Mouse (Mus musculus) hindbrain, embryonic 16.5 days (tissue): Measurements from ENCODE around the gene Rai2. TPM values are rescaled to one million over a fixed set of nuclear protein-coding genes. Genes with fewer than 3 reads are reported as not detected.

Experiments used
- ATAC-seq: fragments of 200-750 bp; cut with Nextera tagmentation; 2 replicates; pipeline ENCODE4 v1.8.0; 2017; ENCODE audit warnings: moderate TSS enrichment, moderate library complexity
- H3K27ac ChIP-seq: fragments of 300-500 bp; sonication (generic); 2 replicates; pipeline ENCODE4 v1.5.1; 2014; ENCODE audit warnings: low read depth, mild to moderate bottlenecking, control low read depth, low read length, moderate library complexity
- H3K27me3 ChIP-seq: fragments of 300-500 bp; sonication (generic); replicated peaks from 2 replicates; pipeline ENCODE4 v1.6.1; 2014; ENCODE audit warnings: low read length; ENCODE audit not compliant: control insufficient read depth, insufficient read depth
- H3K36me3 ChIP-seq: fragments of 300-500 bp; sonication (generic); 2 replicates; pipeline ENCODE4 v1.6.1; 2014; ENCODE audit warnings: mild to moderate bottlenecking, low read length, moderate library complexity, mixed read lengths; ENCODE audit not compliant: control insufficient read depth, insufficient read depth
- H3K4me1 ChIP-seq: fragments of 300-500 bp; sonication (generic); 2 replicates; pipeline ENCODE4 v1.6.1; 2014; ENCODE audit warnings: low read depth, low read length; ENCODE audit not compliant: control insufficient read depth, insufficient read depth
- H3K4me2 ChIP-seq: fragments of 300-500 bp; sonication (generic); 2 replicates; pipeline ENCODE4 v1.6.1; 2014; ENCODE audit warnings: mild to moderate bottlenecking, low read length, control low read depth, moderate library complexity
- H3K4me3 ChIP-seq: fragments of 300-500 bp; sonication (generic); 2 replicates; pipeline ENCODE4 v1.5.1; 2014; ENCODE audit warnings: mild to moderate bottlenecking, low read length, control low read depth, moderate library complexity
- H3K9ac ChIP-seq: fragments of 300-500 bp; sonication (generic); 2 replicates; pipeline ENCODE4 v1.6.1; 2014; ENCODE audit warnings: low read depth, mild to moderate bottlenecking, control low read depth, low read length, moderate library complexity
- H3K9me3 ChIP-seq: fragments of 300-500 bp; sonication (generic); 2 replicates; pipeline ENCODE4 v1.6.1; 2014; ENCODE audit warnings: mild to moderate bottlenecking, low read length, moderate library complexity; ENCODE audit not compliant: control insufficient read depth
- WGBS: fragments of 180-500 bp; shearing (Covaris S2); extraction: QIAGEN DNeasy Blood & Tissue Kit; methylation state at CpG from one replicate; pipeline ENCODE4 v1.1.7; 2014; 5-methylcytosine and 5-hydroxymethylcytosine counted together
- polyA plus RNA-seq: library from polyadenylated mRNA; unstranded; fragments of >200 nt; fragmentation: Nextera tagmentation; extraction: Ambion mirVana; gene quantifications from 2 replicates; pipeline ENCODE4 v1.2.1, GENCODE M21; 2015

Rai2 gene
- polyA plus RNA-seq, 1 experiment from 2014 or later = 16.4 TPM

- Histone ChIP-seq H3K9ac (no peak overlapping the region), H3K27ac (no peak overlapping the region), H3K9me3 (no peaks in the 10 kb centered on the region), H3K27me3 (peaks cover 6% of the 10 kb centered on the region; the same call in 1 of the 2 replicates), H3K4me3 (no peak overlapping the region), H3K4me1 (no peaks in the 10 kb centered on the region; the same call in 1 of the 2 replicates), H3K4me2 (no peak overlapping the region), H3K36me3 (no peaks in the 10 kb centered on the region)
- no peak for ATAC-seq
- 61% methylated on average over 4 of the region's 4 CpGs for WGBS
These were observed 11.6 kb downstream of the Rai2 start for GRCm38 (mm10) chrX:161728507-161728906.

- H3K36me3 ChIP-seq = no peaks in the 10 kb centered on the region
- no peak overlapping the region for H3K9ac ChIP-seq
- no peak overlapping the region for H3K27ac ChIP-seq
- no peak overlapping the region for H3K4me2 ChIP-seq
- ATAC-seq = 0 out of 2 replicates have a peak, but pooled peaks have one; percentile 4
- peaks cover 2% of the 10 kb centered on the region for H3K4me1 ChIP-seq
- H3K9me3 ChIP-seq = no peaks in the 10 kb centered on the region
- H3K4me3 ChIP-seq = no peak overlapping the region
- H3K27me3 ChIP-seq = peaks cover 6% of the 10 kb centered on the region; the same call in 1 of the 2 replicates
These were observed 13.2 kb downstream of the Rai2 start for GRCm38 (mm10) chrX:161730026-161730425.

- Histone ChIP-seq H3K4me3 (no peak overlapping the region), H3K36me3 (no peaks in the 10 kb centered on the region), H3K27ac (no peak overlapping the region), H3K9me3 (no peaks in the 10 kb centered on the region), H3K9ac (no peak overlapping the region), H3K4me1 (peaks cover 2% of the 10 kb centered on the region), H3K27me3 (peaks cover 4% of the 10 kb centered on the region; the same call in 1 of the 2 replicates), H3K4me2 (no peak overlapping the region)
- 63% methylated on average over 3 of the region's 3 CpGs for WGBS
- ATAC-seq = no peak
These were observed 15.0 kb downstream of the Rai2 start for GRCm38 (mm10) chrX:161731859-161732258.

- no peak overlapping the region for H3K9ac ChIP-seq
- peaks cover 4% of the 10 kb centered on the region; the same call in 1 of the 2 replicates for H3K27me3 ChIP-seq
- no peak overlapping the region for H3K27ac ChIP-seq
- peaks cover 2% of the 10 kb centered on the region for H3K4me1 ChIP-seq
- no peak overlapping the region for H3K4me2 ChIP-seq
- H3K36me3 ChIP-seq = no peaks in the 10 kb centered on the region
- H3K4me3 ChIP-seq = no peak overlapping the region
- ATAC-seq = no peak
- WGBS = 60% methylated on average over 12 of the region's 12 CpGs
- no peaks in the 10 kb centered on the region for H3K9me3 ChIP-seq
These were observed 16.9 kb downstream of the Rai2 start for GRCm38 (mm10) chrX:161733581-161734309.

GRCm38 (mm10) chrX:161734310-161734676 is 17.4 kb downstream of the Rai2 start:
- Histone ChIP-seq H3K27me3 (peaks cover 4% of the 10 kb centered on the region; the same call in 1 of the 2 replicates), H3K9ac (no peak overlapping the region), H3K9me3 (no peaks in the 10 kb centered on the region), H3K4me3 (no peak overlapping the region), H3K36me3 (no peaks in the 10 kb centered on the region), H3K27ac (peak overlapping the region; percentile 44; the same call in 1 of the 2 replicates), H3K4me1 (peaks cover 2% of the 10 kb centered on the region), H3K4me2 (no peak overlapping the region)
- 64% methylated on average over 4 of the region's 4 CpGs for WGBS
- no peak for ATAC-seq

- WGBS = 67% methylated on average over 1 of the region's 1 CpGs
- H3K27me3 ChIP-seq = no peaks in the 10 kb centered on the region; the same call in 1 of the 2 replicates
- no peak overlapping the region for H3K4me3 ChIP-seq
- no peak overlapping the region for H3K4me2 ChIP-seq
- no peak overlapping the region for H3K27ac ChIP-seq
- peaks cover 2% of the 10 kb centered on the region; the same call in 1 of the 2 replicates for H3K4me1 ChIP-seq
- H3K9ac ChIP-seq = no peak overlapping the region
- H3K36me3 ChIP-seq = no peaks in the 10 kb centered on the region
- H3K9me3 ChIP-seq = no peaks in the 10 kb centered on the region
- ATAC-seq = peak; percentile 25; the same call in 1 of the 2 replicates
These were observed 22.5 kb downstream of the Rai2 start for GRCm38 (mm10) chrX:161739374-161739773.

- Histone ChIP-seq H3K4me1 (no peaks in the 10 kb centered on the region; the same call in 1 of the 2 replicates), H3K36me3 (no peaks in the 10 kb centered on the region), H3K9me3 (no peaks in the 10 kb centered on the region), H3K9ac (no peak overlapping the region), H3K4me3 (no peak overlapping the region), H3K27ac (no peak overlapping the region), H3K27me3 (no peaks in the 10 kb centered on the region; the same call in 1 of the 2 replicates), H3K4me2 (no peak overlapping the region)
- ATAC-seq = no peak
- WGBS = 60% methylated on average over 3 of the region's 3 CpGs
These were observed 26.2 kb downstream of the Rai2 start for GRCm38 (mm10) chrX:161743080-161743479.

GRCm38 (mm10) chrX:161745296-161745695 is 28.4 kb downstream of the Rai2 start:
- Histone ChIP-seq H3K4me3 (no peak overlapping the region), H3K27me3 (no peaks in the 10 kb centered on the region; the same call in 1 of the 2 replicates), H3K36me3 (no peaks in the 10 kb centered on the region), H3K9me3 (no peaks in the 10 kb centered on the region), H3K27ac (peak overlapping the region; percentile 13; the same call in 1 of the 2 replicates), H3K4me2 (no peak overlapping the region), H3K9ac (no peak overlapping the region), H3K4me1 (no peaks in the 10 kb centered on the region; the same call in 1 of the 2 replicates)
- WGBS = 78% methylated on average over 3 of the region's 3 CpGs
- ATAC-seq = peak; percentile 34; the same call in 1 of the 2 replicates

- Histone ChIP-seq H3K4me3 (no peak overlapping the region), H3K9ac (no peak overlapping the region), H3K27me3 (no peaks in the 10 kb centered on the region; the same call in 1 of the 2 replicates), H3K4me1 (no peaks in the 10 kb centered on the region; the same call in 1 of the 2 replicates), H3K27ac (no peak overlapping the region), H3K36me3 (no peaks in the 10 kb centered on the region), H3K9me3 (no peaks in the 10 kb centered on the region), H3K4me2 (no peak overlapping the region)
- WGBS = 65% methylated on average over 2 of the region's 2 CpGs
- ATAC-seq = no peak
These were observed 30.5 kb downstream of the Rai2 start for GRCm38 (mm10) chrX:161747337-161747736.
